Comparison of ENCODE assay signal across 16 mouse cellular contexts in the genomic region with DNA sequence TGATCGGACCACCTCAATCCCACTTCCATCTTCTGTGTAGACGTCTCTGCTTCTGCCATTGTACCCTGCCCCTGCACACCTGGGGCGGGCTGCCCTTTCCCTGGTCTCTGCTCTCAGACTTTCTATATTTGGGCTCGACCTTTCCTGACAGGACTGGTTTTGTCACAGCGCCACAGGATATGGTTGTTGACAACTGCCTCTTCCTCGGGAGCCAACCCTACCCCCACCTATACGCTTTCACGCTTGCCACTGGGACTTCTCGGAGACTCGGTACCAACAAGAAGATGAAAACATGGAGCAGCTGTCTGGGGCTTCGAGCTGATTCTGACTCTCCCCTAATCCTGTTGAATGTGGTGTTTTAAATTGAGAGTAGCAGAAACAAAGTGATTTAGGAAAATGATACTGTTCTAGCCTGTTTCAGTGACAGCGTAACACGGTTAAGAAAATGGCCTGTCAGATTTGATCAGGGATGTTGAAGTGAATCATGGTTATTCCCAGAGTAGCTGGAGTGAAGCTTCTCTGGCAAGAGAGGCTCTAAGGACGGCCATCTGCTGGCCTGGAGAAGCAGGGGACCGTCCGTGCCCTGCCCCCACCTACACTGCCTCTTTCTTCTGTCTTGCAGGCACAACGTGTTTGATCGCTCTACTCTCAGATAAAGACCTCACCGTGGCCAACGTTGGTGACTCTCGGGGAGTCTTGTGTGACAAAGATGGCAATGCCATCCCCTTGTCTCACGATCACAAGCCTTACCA. TPM values are rescaled to one million over a fixed set of nuclear protein-coding genes. Genes with fewer than 3 reads are reported as not detected.
A peak's percentile ranks its signal among the peaks of the same experiment; 100 is the strongest.
DNase-seq lines count a peak whose midpoint lies in the region; ATAC-seq and TF ChIP-seq lines count a peak whose summit lies in the region.
"Had no signal": no experiment of that assay in that cellular context is flagged by ENCODE, and none has a peak within 500 bp of the region (broad histone marks: within the 10 kb centered on the region; RNA-seq: fewer than 3 reads in every experiment).

No protein-coding gene starts in this region.

- TF ChIP-seq CTCF in lung, embryonic 14.5 days (IDR thresholded peaks at IDR 0.05; ENCODE audit: low read depth): no peak
- TF ChIP-seq CTCF in midbrain, postnatal 0 days (IDR thresholded peaks at IDR 0.05): no peak

- H3K27ac ChIP-seq in heart, embryonic 10.5 days: peak overlapping the region; percentile 59; the same call in 1 of the 2 replicates
- no peak overlapping the region for H3K27ac ChIP-seq in lung, embryonic 14.5 days (ENCODE audit: low read depth)
- no peak overlapping the region for H3K27ac ChIP-seq in midbrain, postnatal 0 days (ENCODE audit: low read depth, low read length)
- H3K27ac ChIP-seq in intestine, embryonic 15.5 days: no peak overlapping the region
- H3K27ac ChIP-seq: limb, embryonic 13.5 days had no signal

- DNase-seq in heart, embryonic 10.5 days (ENCODE audit: low spot score): peak; percentile 68
- DNase-seq in heart, adult 11 months: no peak
- peak; percentile 33 for DNase-seq in lung, embryonic 14.5 days
- DNase-seq in lung, postnatal 36 days: no peak
- DNase-seq in cerebellum, adult 9-10 months: peak; percentile 55
- DNase-seq in midbrain, postnatal 0 days (ENCODE audit: low spot score): peak; percentile 43
- DNase-seq in layer of hippocampus, adult 9-10 months (ENCODE audit: low spot score): no peak
- DNase-seq: adrenal gland, postnatal 10 days; kidney, adult 18-20 months; layer of hippocampus, adult 9-11 months; lung, postnatal 14 days; spleen, adult 18-20 months had no signal

- WGBS in heart, embryonic 10.5 days: 56% methylated on average over 22 of the region's 22 CpGs
- 60% methylated on average over 22 of the region's 22 CpGs for WGBS in lung, embryonic 14.5 days
- WGBS in midbrain, postnatal 0 days: 73% methylated on average over 22 of the region's 22 CpGs
- 75% methylated on average over 22 of the region's 22 CpGs for WGBS in intestine, embryonic 15.5 days

- peak overlapping the region; percentile 31; the same call in 1 of the 2 replicates for H3K4me3 ChIP-seq in heart, embryonic 10.5 days
- H3K4me3 ChIP-seq in lung, embryonic 14.5 days (ENCODE audit: low read depth, low read length): no peak overlapping the region
- H3K4me3 ChIP-seq in midbrain, postnatal 0 days (ENCODE audit: low read depth, low read length): no peak overlapping the region
- H3K4me3 ChIP-seq in intestine, embryonic 15.5 days (replicated peaks): no peak overlapping the region
- H3K4me3 ChIP-seq: erythroblast, embryonic 14.5 days; limb, embryonic 13.5 days; myocyte had no signal

- H3K9ac ChIP-seq in lung, embryonic 14.5 days: no peak overlapping the region
- no peak overlapping the region for H3K9ac ChIP-seq in midbrain, postnatal 0 days (replicated peaks; ENCODE audit: low read length, poor library complexity, severe bottlenecking)
- no peak overlapping the region for H3K9ac ChIP-seq in intestine, embryonic 15.5 days
- H3K9ac ChIP-seq: limb, embryonic 13.5 days had no signal

- no peaks in the 10 kb centered on the region for H3K27me3 ChIP-seq in heart, embryonic 10.5 days (ENCODE audit: insufficient read depth, poor library complexity, severe bottlenecking)
- no peaks in the 10 kb centered on the region for H3K27me3 ChIP-seq in lung, embryonic 14.5 days (ENCODE audit: insufficient read depth, low read length)
- no peaks in the 10 kb centered on the region for H3K27me3 ChIP-seq in midbrain, postnatal 0 days (ENCODE audit: insufficient read depth, low read length)
- H3K27me3 ChIP-seq in intestine, embryonic 15.5 days (replicated peaks): no peaks in the 10 kb centered on the region
- H3K27me3 ChIP-seq: limb, embryonic 13.5 days had no signal

- no peak for ATAC-seq in lung, embryonic 14.5 days (ENCODE audit: insufficient read depth)
- ATAC-seq in midbrain, postnatal 0 days (ENCODE audit: low FRiP score): peak; percentile 35; the same call in 1 of the 2 replicates
- no peak for ATAC-seq in intestine, embryonic 15.5 days

- peaks cover 15% of the 10 kb centered on the region for H3K4me1 ChIP-seq in heart, embryonic 10.5 days
- H3K4me1 ChIP-seq in lung, embryonic 14.5 days (ENCODE audit: insufficient read depth): no peaks in the 10 kb centered on the region
- H3K4me1 ChIP-seq in midbrain, postnatal 0 days (ENCODE audit: insufficient read depth, low read length): no peaks in the 10 kb centered on the region
- H3K4me1 ChIP-seq in intestine, embryonic 15.5 days (replicated peaks): no peaks in the 10 kb centered on the region
- H3K4me1 ChIP-seq: limb, embryonic 13.5 days had no signal

- H3K4me2 ChIP-seq in lung, embryonic 14.5 days: 0 out of 2 replicates have a peak overlapping the region, but pooled peaks have one; percentile 7
- H3K4me2 ChIP-seq in midbrain, postnatal 0 days (ENCODE audit: low read depth, low read length, poor library complexity, severe bottlenecking): no peak overlapping the region
- no peak overlapping the region for H3K4me2 ChIP-seq in intestine, embryonic 15.5 days (replicated peaks)
- H3K4me2 ChIP-seq: limb, embryonic 13.5 days had no signal

- no peaks in the 10 kb centered on the region for H3K9me3 ChIP-seq in heart, embryonic 10.5 days
- no peaks in the 10 kb centered on the region for H3K9me3 ChIP-seq in lung, embryonic 14.5 days (ENCODE audit: low read depth, low read length)
- no peaks in the 10 kb centered on the region for H3K9me3 ChIP-seq in midbrain, postnatal 0 days (ENCODE audit: low read length)
- H3K9me3 ChIP-seq in intestine, embryonic 15.5 days: no peaks in the 10 kb centered on the region
- H3K9me3 ChIP-seq: limb, embryonic 13.5 days had no signal

- H3K36me3 ChIP-seq in heart, embryonic 10.5 days: no peaks in the 10 kb centered on the region
- H3K36me3 ChIP-seq in lung, embryonic 14.5 days (ENCODE audit: insufficient read depth): no peaks in the 10 kb centered on the region
- peaks cover 5% of the 10 kb centered on the region; the same call in 1 of the 2 replicates for H3K36me3 ChIP-seq in midbrain, postnatal 0 days (ENCODE audit: insufficient read depth, low read length)
- no peaks in the 10 kb centered on the region for H3K36me3 ChIP-seq in intestine, embryonic 15.5 days

RNA-seq across cellular contexts. Expression of a gene that starts 49.9 kb away (rescaled TPM):
- polyA plus RNA-seq in heart, embryonic 10.5 days (2016; fragmentation: Nextera tagmentation; extraction: Ambion mirVana): 26.5 and 27.7 TPM in 2 replicates
- polyA plus RNA-seq in lung, embryonic 14.5 days (2014; fragmentation: Nextera tagmentation; extraction: Ambion mirVana): 31.7 and 32.8 TPM in 2 replicates
- total RNA-seq in midbrain, postnatal 0 days (2014; rRNA removed): 70.5 and 77.2 TPM in 2 replicates
- polyA plus RNA-seq in midbrain, postnatal 0 days (2015; fragmentation: Nextera tagmentation; extraction: Ambion mirVana): 102 and 106 TPM in 2 replicates
- polyA plus RNA-seq in intestine, embryonic 15.5 days (2015; fragmentation: Nextera tagmentation; extraction: Ambion mirVana): 26.6 and 33.2 TPM in 2 replicates
- polyA plus RNA-seq: erythroblast, embryonic 14.5 days had no signal

Comparison
In these comparisons a context has a peak if more than half of its experiments do, and no peak if none do; other contexts are left out.
1. DNase-seq: peak in heart, embryonic 10.5 days (single experiment), lung, embryonic 14.5 days (single experiment), cerebellum, adult 9-10 months (single experiment) and midbrain, postnatal 0 days (single experiment); none in heart, adult 11 months (single experiment), lung, postnatal 36 days (single experiment) and layer of hippocampus, adult 9-10 months (single experiment).